Mouse (Mus musculus) T-cell, adult 66 days (primary cell): Measurements from ENCODE around the gene Adh4. TPM values are rescaled to one million over a fixed set of nuclear protein-coding genes. Genes with fewer than 3 reads are reported as not detected.

Experiments
- total RNA-seq, 2 experiments: library from RNA; stranded (reverse); gene quantifications; 3 replicates in 1 of 2; 4 replicates in 1 of 2; pipeline ENCODE4 v1.2.4; 2023

The Adh4 gene
- total RNA-seq, result not detected

GRCm38 (mm10) chr3:138415121-138415690 is at the start of gene Adh4:
Adh4 (plus strand) TSS chr3:138415466.

GRCm38 (mm10) chr3:138442612-138443464 is 27.6 kb downstream of the Adh4 start, which contains the start of gene Adh5:
Adh5 (plus strand) TSS chr3:138443093.

Other genes with a start within 250 kb of the Adh4 start
- gene 4930579F01Rik, start 221.6 kb upstream of the Adh4 start, total RNA-seq, result not detected
- not detected for gene Adh7, start 197.7 kb upstream of the Adh4 start, total RNA-seq
- gene Adh1, start 154.5 kb upstream of the Adh4 start, total RNA-seq, result 1 to 10 TPM; 4.7 to 7.6 TPM
- gene Adh6a, start 102.2 kb upstream of the Adh4 start, total RNA-seq, result not detected
- not detected for gene Adh6b, start 73.7 kb upstream of the Adh4 start, total RNA-seq
- gene Adh5, start 27.6 kb downstream of the Adh4 start, total RNA-seq, result 10 to 100 TPM; 79.9 to 88.6 TPM
- 10 to 100 TPM; 44.9 to 52.8 TPM for gene Metap1, start 74.0 kb downstream of the Adh4 start, total RNA-seq
- gene Eif4e, start 110.7 kb downstream of the Adh4 start, total RNA-seq, result 10 to 100 TPM; 61.5 to 74.8 TPM